Mouse (Mus musculus) cerebellum, postnatal 36 days (tissue): ENCODE data around the gene Hpd.
"Not testable (repeated sequence)": the region's sequence is repeated elsewhere in the genome, so short reads cannot be mapped to it uniquely, and the experiment has no call there.

ENCODE experiments used
- DNase-seq, 2 experiments: peaks; one replicate each; pipeline ENCODE4 v3.0.0; 2021 to 2022; ENCODE audit warnings: mixed read lengths in 2 of 2

Hpd gene

GRCm38 (mm10) chr5:123182651-123183050, at the start of gene Hpd:
Gene Hpd (minus strand): TSS chr5:123182727.
- DNase-seq = no peak

GRCm38 (mm10) chr5:123232180-123232579, 49.7 kb upstream of the Hpd start:
- DNase-seq = no peak

GRCm38 (mm10) chr5:123229296-123229695, 46.8 kb upstream of the Hpd start:
- DNase-seq = no peak

GRCm38 (mm10) chr5:123228524-123228922, 46.0 kb upstream of the Hpd start:
- DNase-seq = no peak

- peak; percentile 98 for DNase-seq
These were observed 45.4 kb upstream of the Hpd start for GRCm38 (mm10) chr5:123227762-123228523.

GRCm38 (mm10) chr5:123226851-123227250, 44.3 kb upstream of the Hpd start:
- no peak for DNase-seq

GRCm38 (mm10) chr5:123223861-123224260, 41.3 kb upstream of the Hpd start:
- not testable (repeated sequence) for DNase-seq

- DNase-seq = no peak
These were observed 40.5 kb upstream of the Hpd start for GRCm38 (mm10) chr5:123223051-123223410.

- DNase-seq = not testable (repeated sequence)
These were observed 40.0 kb upstream of the Hpd start for GRCm38 (mm10) chr5:123222346-123223050.

- not testable (repeated sequence) for DNase-seq
These were observed 21.1 kb upstream of the Hpd start for GRCm38 (mm10) chr5:123203591-123203990.

GRCm38 (mm10) chr5:123202771-123203170, 20.2 kb upstream of the Hpd start:
- not testable (repeated sequence) for DNase-seq

- peak; percentile 13 to 24 for DNase-seq
These were observed 19.5 kb upstream of the Hpd start for GRCm38 (mm10) chr5:123201987-123202386.

- peak in 1 of 2 experiments; percentile 4 for DNase-seq
These were observed 19.0 kb upstream of the Hpd start for GRCm38 (mm10) chr5:123201523-123201892.

- DNase-seq = not testable (repeated sequence)
These were observed 18.4 kb upstream of the Hpd start for GRCm38 (mm10) chr5:123200816-123201522.

GRCm38 (mm10) chr5:123198523-123198922, 16.0 kb upstream of the Hpd start:
- no peak for DNase-seq

GRCm38 (mm10) chr5:123196746-123197145, 14.2 kb upstream of the Hpd start:
- DNase-seq = no peak

- no peak for DNase-seq
These were observed 13.0 kb upstream of the Hpd start for GRCm38 (mm10) chr5:123195500-123196000.

GRCm38 (mm10) chr5:123194856-123195255, 12.3 kb upstream of the Hpd start:
- no peak for DNase-seq

- no peak for DNase-seq
These were observed 10.9 kb upstream of the Hpd start for GRCm38 (mm10) chr5:123193436-123193835.

- DNase-seq = no peak
These were observed 10.2 kb upstream of the Hpd start for GRCm38 (mm10) chr5:123192606-123193150.

- no peak for DNase-seq
These were observed 8.9 kb upstream of the Hpd start for GRCm38 (mm10) chr5:123191427-123191826.

GRCm38 (mm10) chr5:123190912-123191311, 8.4 kb upstream of the Hpd start:
- DNase-seq = no peak

GRCm38 (mm10) chr5:123187306-123187705, 4.8 kb upstream of the Hpd start:
- DNase-seq = no peak
